Mouse (Mus musculus) heart, postnatal 0 days (tissue): ENCODE results near the gene Tns3.

Source experiments
- CTCF ChIP-seq: IDR thresholded peaks from 2 replicates; pipeline ENCODE4 v1.5.1; 2016; ENCODE audit warnings: antibody characterized with exemption, control low read depth, low read depth
- EP300 ChIP-seq: IDR thresholded peaks from 2 replicates; pipeline ENCODE4 v1.6.1; 2016; ENCODE audit warnings: antibody characterized with exemption, low read depth

GRCm38 (mm10) chr11:8557006-8557405 lies 107.3 kb downstream of the Tns3 start:
- TF ChIP-seq CTCF: no peak
- no peak for TF ChIP-seq EP300
